Mouse (Mus musculus) heart, postnatal 0 days (tissue): ENCODE measurements at regions not wholly inside any gene's neighbourhood (a gene's known extent, or its start where the extent isn't known, plus 50 kb on each side); places are given as distances from the start of the nearest gene placed in this dataset.

Experiments used
- CTCF ChIP-seq: IDR thresholded peaks from 2 replicates; pipeline ENCODE4 v1.5.1; 2016; ENCODE audit warnings: antibody characterized with exemption, control low read depth, low read depth
- EP300 ChIP-seq: IDR thresholded peaks from 2 replicates; pipeline ENCODE4 v1.6.1; 2016; ENCODE audit warnings: antibody characterized with exemption, low read depth

GRCm38 (mm10) chr5:60608943-60609614 is 1199.5 kb upstream of the G6pd2 start:
- TF ChIP-seq CTCF: peak; percentile 22
- no peak for TF ChIP-seq EP300
